ENCODE assay signal across 15 mouse cellular contexts in genomic region chr1:172018336-172019311, GRCm38 (mm10). TPM values are rescaled to one million over a fixed set of nuclear protein-coding genes. Genes with fewer than 3 reads are reported as not detected.
A peak's percentile ranks its signal among the peaks of the same experiment; 100 is the strongest.
DNase-seq lines count a peak whose midpoint lies in the region; ATAC-seq and TF ChIP-seq lines count a peak whose summit lies in the region.
"Had no signal": no experiment of that assay in that cellular context is flagged by ENCODE, and none has a peak within 500 bp of the region (broad histone marks: within the 10 kb centered on the region; RNA-seq: fewer than 3 reads in every experiment).

No protein-coding gene starts in this region.

- no peak for TF ChIP-seq CTCF in forebrain, postnatal 0 days (IDR thresholded peaks at IDR 0.05; ENCODE audit: low read depth)

- no peak overlapping the region for H3K4me2 ChIP-seq in forebrain, postnatal 0 days (ENCODE audit: low read depth)
- H3K4me2 ChIP-seq in forebrain, embryonic 13.5 days: peak overlapping the region; percentile 56
- H3K4me2 ChIP-seq in intestine, embryonic 16.5 days (ENCODE audit: low read depth, low read length): no peak overlapping the region
- no peak overlapping the region for H3K4me2 ChIP-seq in neural tube, embryonic 15.5 days
- H3K4me2 ChIP-seq: lung, embryonic 14.5 days had no signal

- H3K4me3 ChIP-seq in forebrain, embryonic 10.5 days: peak overlapping the region; percentile 47; the same call in 1 of the 2 replicates
- no peak overlapping the region for H3K4me3 ChIP-seq in forebrain, postnatal 0 days (ENCODE audit: low read depth, low read length)
- H3K4me3 ChIP-seq in forebrain, embryonic 13.5 days: no peak overlapping the region
- no peak overlapping the region for H3K4me3 ChIP-seq in intestine, embryonic 16.5 days (ENCODE audit: low read length)
- no peak overlapping the region for H3K4me3 ChIP-seq in neural tube, embryonic 15.5 days (replicated peaks)

- H3K4me1 ChIP-seq in forebrain, embryonic 10.5 days: peaks cover 99% of the 10 kb centered on the region
- peaks cover 49% of the 10 kb centered on the region for H3K4me1 ChIP-seq in forebrain, postnatal 0 days (ENCODE audit: insufficient read depth)
- H3K4me1 ChIP-seq in forebrain, embryonic 13.5 days: peaks cover 97% of the 10 kb centered on the region
- peaks cover 24% of the 10 kb centered on the region for H3K4me1 ChIP-seq in intestine, embryonic 16.5 days (ENCODE audit: control insufficient read depth, insufficient read depth, low read length)
- H3K4me1 ChIP-seq in neural tube, embryonic 15.5 days: peaks cover 93% of the 10 kb centered on the region

- H3K27me3 ChIP-seq in forebrain, embryonic 10.5 days (ENCODE audit: poor library complexity, severe bottlenecking): no peaks in the 10 kb centered on the region
- no peaks in the 10 kb centered on the region for H3K27me3 ChIP-seq in forebrain, postnatal 0 days (ENCODE audit: insufficient read depth, low read length)
- H3K27me3 ChIP-seq in forebrain, embryonic 13.5 days: no peaks in the 10 kb centered on the region
- no peaks in the 10 kb centered on the region for H3K27me3 ChIP-seq in intestine, embryonic 16.5 days (replicated peaks; ENCODE audit: control insufficient read depth, insufficient read depth, low read length)
- no peaks in the 10 kb centered on the region for H3K27me3 ChIP-seq in neural tube, embryonic 15.5 days (replicated peaks)

- no peak for ATAC-seq in forebrain, postnatal 0 days
- ATAC-seq in forebrain, embryonic 13.5 days: no peak
- peak; percentile 72 for ATAC-seq in intestine, embryonic 16.5 days
- no peak for ATAC-seq in neural tube, embryonic 15.5 days (ENCODE audit: low FRiP score)

- peak overlapping the region; percentile 95 for H3K27ac ChIP-seq in forebrain, embryonic 10.5 days
- H3K27ac ChIP-seq in forebrain, postnatal 0 days (ENCODE audit: low read depth, low read length): no peak overlapping the region
- H3K27ac ChIP-seq in forebrain, embryonic 13.5 days: peak overlapping the region; percentile 94
- H3K27ac ChIP-seq in intestine, embryonic 16.5 days (ENCODE audit: low read length): no peak overlapping the region
- peak overlapping the region; percentile 82 for H3K27ac ChIP-seq in neural tube, embryonic 15.5 days (replicated peaks)

- DNase-seq in forebrain, embryonic 10.5 days (ENCODE audit: extremely low spot score, low spot score): no peak
- no peak for DNase-seq in forebrain, postnatal 0 days
- no peak for DNase-seq in frontal cortex, postnatal 14 days (ENCODE audit: low spot score in 2 of 2)
- DNase-seq in urinary bladder, postnatal 36 days (ENCODE audit: low spot score in 2 of 2): no peak
- DNase-seq in ovary, postnatal 10 days (ENCODE audit: low spot score): no peak
- DNase-seq: cerebellum, adult 11-12 months; heart, postnatal 36 days; kidney, postnatal 36 days; lung, embryonic 14.5 days; thymus, adult 2 months had no signal

- H3K9ac ChIP-seq in forebrain, postnatal 0 days: no peak overlapping the region
- peak overlapping the region; percentile 56 for H3K9ac ChIP-seq in forebrain, embryonic 13.5 days
- no peak overlapping the region for H3K9ac ChIP-seq in intestine, embryonic 16.5 days (ENCODE audit: low read depth, low read length)
- no peak overlapping the region for H3K9ac ChIP-seq in neural tube, embryonic 15.5 days (replicated peaks)

- peaks cover 56% of the 10 kb centered on the region for H3K36me3 ChIP-seq in forebrain, embryonic 10.5 days (replicated peaks)
- H3K36me3 ChIP-seq in forebrain, postnatal 0 days (ENCODE audit: insufficient read depth): peaks cover 3% of the 10 kb centered on the region; the same call in 1 of the 2 replicates
- peaks cover 34% of the 10 kb centered on the region for H3K36me3 ChIP-seq in forebrain, embryonic 13.5 days (ENCODE audit: poor library complexity, severe bottlenecking)
- H3K36me3 ChIP-seq in intestine, embryonic 16.5 days (ENCODE audit: control insufficient read depth, insufficient read depth, low read length): no peaks in the 10 kb centered on the region
- H3K36me3 ChIP-seq in neural tube, embryonic 15.5 days: no peaks in the 10 kb centered on the region

- 81% methylated on average over 9 of the region's 9 CpGs for WGBS in forebrain, embryonic 10.5 days
- WGBS in forebrain, postnatal 0 days: 81% methylated on average over 9 of the region's 9 CpGs
- 78% methylated on average over 9 of the region's 9 CpGs for WGBS in forebrain, embryonic 13.5 days
- WGBS in intestine, embryonic 16.5 days: 83% methylated on average over 9 of the region's 9 CpGs
- 52% methylated on average over 9 of the region's 9 CpGs for WGBS in neural tube, embryonic 15.5 days

- no peaks in the 10 kb centered on the region for H3K9me3 ChIP-seq in forebrain, embryonic 10.5 days
- H3K9me3 ChIP-seq in forebrain, postnatal 0 days (ENCODE audit: low read length): no peaks in the 10 kb centered on the region
- H3K9me3 ChIP-seq in forebrain, embryonic 13.5 days (replicated peaks): no peaks in the 10 kb centered on the region
- no peaks in the 10 kb centered on the region for H3K9me3 ChIP-seq in intestine, embryonic 16.5 days (ENCODE audit: control insufficient read depth, low read length)
- H3K9me3 ChIP-seq in neural tube, embryonic 15.5 days (replicated peaks): no peaks in the 10 kb centered on the region

RNA-seq across cellular contexts. Expression of gene Vangl2, which starts 9.6 kb away (rescaled TPM):
- 40.6 and 41.7 TPM in 2 replicates for polyA plus RNA-seq in forebrain, embryonic 10.5 days (2016; fragmentation: Nextera tagmentation; extraction: Ambion mirVana)
- total RNA-seq in forebrain, postnatal 0 days (2014; rRNA removed): 47.2 and 63.4 TPM in 2 replicates
- polyA plus RNA-seq in forebrain, postnatal 0 days (2015; fragmentation: Nextera tagmentation; extraction: Ambion mirVana): 35.3 and 37.3 TPM in 2 replicates
- 55.0 and 55.4 TPM in 2 replicates for polyA plus RNA-seq in forebrain, embryonic 13.5 days (2015; fragmentation: Nextera tagmentation; extraction: Ambion mirVana)
- 6.1 and 6.8 TPM in 2 replicates for polyA plus RNA-seq in intestine, embryonic 16.5 days (2015; fragmentation: Nextera tagmentation; extraction: Ambion mirVana)
- 37.3 and 40.1 TPM in 2 replicates for polyA plus RNA-seq in neural tube, embryonic 15.5 days (2015; fragmentation: Nextera tagmentation; extraction: Ambion mirVana)

RNA-seq across cellular contexts. Expression of gene Nhlh1, which starts 38.7 kb away (rescaled TPM):
- 1.6 and 2.7 TPM in 2 replicates for polyA plus RNA-seq in forebrain, embryonic 10.5 days (2016; fragmentation: Nextera tagmentation; extraction: Ambion mirVana)
- 0.95 and 1.0 TPM in 2 replicates for total RNA-seq in forebrain, postnatal 0 days (2014; rRNA removed)
- 0.20 and 0.47 TPM in 2 replicates for polyA plus RNA-seq in forebrain, postnatal 0 days (2015; fragmentation: Nextera tagmentation; extraction: Ambion mirVana)
- polyA plus RNA-seq in forebrain, embryonic 13.5 days (2015; fragmentation: Nextera tagmentation; extraction: Ambion mirVana): 7.3 and 7.8 TPM in 2 replicates
- polyA plus RNA-seq in intestine, embryonic 16.5 days (2015; fragmentation: Nextera tagmentation; extraction: Ambion mirVana): 0.09 TPM in 1 of 2 replicates, not detected in the other
- 2.2 and 2.6 TPM in 2 replicates for polyA plus RNA-seq in neural tube, embryonic 15.5 days (2015; fragmentation: Nextera tagmentation; extraction: Ambion mirVana)
- total RNA-seq: adrenal gland, adult 18-20 months; gastrocnemius, adult 8-10 months; heart, postnatal 36 days had no signal
- polyA plus RNA-seq: lung, embryonic 14.5 days had no signal

Comparison
In these comparisons a context has a peak if more than half of its experiments do, and no peak if none do; other contexts are left out.
1. H3K27ac ChIP-seq: peak in forebrain, embryonic 10.5 days (single experiment), forebrain, embryonic 13.5 days (single experiment) and neural tube, embryonic 15.5 days (single experiment); none in forebrain, postnatal 0 days (single experiment) and intestine, embryonic 16.5 days (single experiment).